Comparison of ENCODE assay signal across 8 mouse cellular contexts in the genomic region with DNA sequence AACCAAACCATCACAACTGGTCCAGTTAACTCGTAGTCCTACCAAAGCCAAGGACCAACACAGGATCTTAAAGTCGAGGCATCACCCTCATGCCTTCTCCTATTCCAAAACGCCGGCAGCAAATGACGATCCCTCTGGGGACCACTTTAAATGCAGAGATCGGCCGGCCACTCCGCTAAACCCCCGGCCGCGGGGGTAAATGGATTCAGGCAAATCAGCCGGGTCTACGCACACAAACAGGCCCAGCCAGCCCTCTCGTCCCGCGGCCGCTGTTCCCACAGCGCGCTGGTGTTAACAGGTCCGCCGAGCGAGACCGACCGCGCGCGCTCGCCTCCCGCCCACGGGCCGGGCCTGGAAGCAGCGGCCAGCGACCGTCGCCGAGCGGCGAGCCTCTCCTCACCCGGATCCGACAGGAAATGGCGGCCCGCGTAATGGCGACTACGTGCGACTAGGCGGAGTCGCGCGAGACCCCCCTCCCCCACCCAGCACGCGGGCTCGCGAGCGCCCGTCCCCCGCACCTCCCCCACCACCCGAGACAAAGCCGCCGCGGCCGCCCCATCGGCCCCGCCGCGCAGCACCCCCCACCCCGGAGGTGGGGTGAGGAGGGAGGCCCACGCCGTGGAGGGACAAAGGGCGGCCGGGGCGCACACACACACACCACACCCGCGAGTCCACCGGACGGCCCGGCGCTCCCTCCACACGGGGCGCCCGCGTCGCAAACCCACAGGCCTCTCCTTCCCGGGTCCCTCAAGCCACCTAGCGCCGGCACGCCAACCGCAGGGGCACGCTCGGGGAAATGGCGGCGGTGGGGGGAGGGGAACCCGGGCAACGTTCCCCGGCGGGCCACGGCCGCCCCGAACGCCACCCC. TPM values are rescaled to one million over a fixed set of nuclear protein-coding genes. Genes with fewer than 3 reads are reported as not detected.
DNase-seq lines count a peak whose midpoint lies in the region; ATAC-seq and TF ChIP-seq lines count a peak whose summit lies in the region.

No protein-coding gene starts in this region.

- H3K27me3 ChIP-seq in embryonic facial prominence, embryonic 11.5 days (ENCODE audit: control insufficient read depth, insufficient read depth, low read length) = no peaks in the 10 kb centered on the region
- no peaks in the 10 kb centered on the region for H3K27me3 ChIP-seq in limb, embryonic 14.5 days (ENCODE audit: control insufficient read depth, insufficient read depth, low read length)
- no peaks in the 10 kb centered on the region for H3K27me3 ChIP-seq in midbrain, embryonic 15.5 days (replicated peaks)

- H3K4me2 ChIP-seq in embryonic facial prominence, embryonic 11.5 days (ENCODE audit: low read depth, low read length) = peak overlapping the region; percentile 69
- H3K4me2 ChIP-seq in limb, embryonic 14.5 days (replicated peaks; ENCODE audit: low read depth, low read length, severe bottlenecking) = peak overlapping the region; percentile 82
- peak overlapping the region; percentile 86 for H3K4me2 ChIP-seq in midbrain, embryonic 15.5 days

- no peak for TF ChIP-seq POLR2A in limb, embryonic 14.5 days (IDR thresholded peaks at IDR 0.05; ENCODE audit: borderline replicate concordance, extremely low read depth, insufficient read depth, insufficient read length)

- H3K9ac ChIP-seq in embryonic facial prominence, embryonic 11.5 days (replicated peaks; ENCODE audit: low read length) = peak overlapping the region; percentile 99
- peak overlapping the region; percentile 100 for H3K9ac ChIP-seq in limb, embryonic 14.5 days (ENCODE audit: low read depth, low read length, severe bottlenecking)
- peak overlapping the region; percentile 99 for H3K9ac ChIP-seq in midbrain, embryonic 15.5 days

- under 1% methylated on average over 63 of the region's 100 CpGs for WGBS in embryonic facial prominence, embryonic 11.5 days
- 1% methylated on average over 37 of the region's 100 CpGs for WGBS in limb, embryonic 14.5 days
- WGBS in midbrain, embryonic 15.5 days = under 1% methylated on average over 92 of the region's 100 CpGs

- peaks cover 7% of the 10 kb centered on the region for H3K36me3 ChIP-seq in embryonic facial prominence, embryonic 11.5 days (replicated peaks; ENCODE audit: control insufficient read depth, insufficient read depth, low read depth, low read length)
- H3K36me3 ChIP-seq in limb, embryonic 14.5 days (ENCODE audit: control insufficient read depth, insufficient read depth, low read length) = peaks cover 31% of the 10 kb centered on the region
- peaks cover 10% of the 10 kb centered on the region for H3K36me3 ChIP-seq in midbrain, embryonic 15.5 days (replicated peaks)

- H3K9me3 ChIP-seq in embryonic facial prominence, embryonic 11.5 days (replicated peaks; ENCODE audit: control insufficient read depth, low read length) = no peaks in the 10 kb centered on the region
- H3K9me3 ChIP-seq in limb, embryonic 14.5 days (ENCODE audit: control insufficient read depth, low read length) = no peaks in the 10 kb centered on the region
- no peaks in the 10 kb centered on the region for H3K9me3 ChIP-seq in midbrain, embryonic 15.5 days

- no peaks in the 10 kb centered on the region for H3K4me1 ChIP-seq in embryonic facial prominence, embryonic 11.5 days (ENCODE audit: control insufficient read depth, insufficient read depth, low read length)
- H3K4me1 ChIP-seq in limb, embryonic 14.5 days (ENCODE audit: control insufficient read depth, insufficient read depth, low read length) = no peaks in the 10 kb centered on the region
- H3K4me1 ChIP-seq in midbrain, embryonic 15.5 days = peaks cover 7% of the 10 kb centered on the region

- H3K27ac ChIP-seq in embryonic facial prominence, embryonic 11.5 days (replicated peaks; ENCODE audit: low read depth, low read length) = peak overlapping the region; percentile 97
- peak overlapping the region; percentile 99 for H3K27ac ChIP-seq in limb, embryonic 14.5 days (replicated peaks; ENCODE audit: low read depth, low read length)
- H3K27ac ChIP-seq in midbrain, embryonic 15.5 days = peak overlapping the region; percentile 100

- H3K4me3 ChIP-seq in embryonic facial prominence, embryonic 11.5 days (ENCODE audit: low read depth, low read length) = peak overlapping the region; percentile 96
- H3K4me3 ChIP-seq in limb, embryonic 14.5 days (replicated peaks; ENCODE audit: low read length) = peak overlapping the region; percentile 100
- peak overlapping the region; percentile 100 for H3K4me3 ChIP-seq in midbrain, embryonic 15.5 days

- DNase-seq in urinary bladder, postnatal 10 days (ENCODE audit: low spot score) = peak; percentile 21
- no peak for DNase-seq in urinary bladder, adult 2 months (ENCODE audit: low spot score)
- peak; percentile 82 for DNase-seq in embryonic facial prominence, embryonic 11.5 days (ENCODE audit: low spot score)
- DNase-seq in heart, adult 8-10 months (ENCODE audit: low spot score) = peak; percentile 54
- peak; percentile 41 to 65 for DNase-seq in kidney, adult 8-10 months
- peak; percentile 71 for DNase-seq in limb, embryonic 14.5 days (ENCODE audit: low spot score)
- DNase-seq in spleen, adult 12 weeks (ENCODE audit: low spot score) = peak; percentile 64

- peak; percentile 60 for ATAC-seq in embryonic facial prominence, embryonic 11.5 days (replicated peaks; ENCODE audit: insufficient number of reproducible peaks, low FRiP score, low TSS enrichment, low read depth)
- ATAC-seq in limb, embryonic 14.5 days (ENCODE audit: low FRiP score, low read depth) = peak; percentile 23
- peak; percentile 53 for ATAC-seq in midbrain, embryonic 15.5 days (replicated peaks)

RNA-seq across cellular contexts. Expression of a gene that starts 0.7 kb away (rescaled TPM):
- polyA plus RNA-seq in urinary bladder, adult 2 months (2012; rRNA removed) = 15.4 and 15.5 TPM in 2 replicates
- polyA plus RNA-seq in embryonic facial prominence, embryonic 11.5 days (2014; fragmentation: Nextera tagmentation; extraction: Ambion mirVana) = 34.4 and 37.0 TPM in 2 replicates
- total RNA-seq in heart, adult 8-10 months (2022) = 10 to 100 TPM in 1 of 4 experiments, 1 to 10 TPM in 3; 9.0 to 10.5 (median 9.7) TPM
- 14.4 and 15.2 TPM in 2 replicates for polyA plus RNA-seq in limb, embryonic 14.5 days (2012; rRNA removed)
- 23.5 and 24.0 TPM in 2 replicates for polyA plus RNA-seq in limb, embryonic 14.5 days (2014; fragmentation: Nextera tagmentation; extraction: Ambion mirVana)
- 20.8 and 22.2 TPM in 2 replicates for polyA plus RNA-seq in midbrain, embryonic 15.5 days (2015; fragmentation: Nextera tagmentation; extraction: Ambion mirVana)

RNA-seq across cellular contexts. Expression of a gene that starts 1.8 kb away (rescaled TPM):
- 504 and 577 TPM in 2 replicates for polyA plus RNA-seq in urinary bladder, adult 2 months (2012; rRNA removed)
- 2,512 and 2,650 TPM in 2 replicates for polyA plus RNA-seq in embryonic facial prominence, embryonic 11.5 days (2014; fragmentation: Nextera tagmentation; extraction: Ambion mirVana)
- total RNA-seq in heart, adult 8-10 months (2022) = 100 to 1,000 TPM; 405 to 444 (median 422) TPM
- 816 and 883 TPM in 2 replicates for polyA plus RNA-seq in limb, embryonic 14.5 days (2012; rRNA removed)
- polyA plus RNA-seq in limb, embryonic 14.5 days (2014; fragmentation: Nextera tagmentation; extraction: Ambion mirVana) = 1,312 and 1,461 TPM in 2 replicates
- 1,347 and 1,359 TPM in 2 replicates for polyA plus RNA-seq in midbrain, embryonic 15.5 days (2015; fragmentation: Nextera tagmentation; extraction: Ambion mirVana)

RNA-seq across cellular contexts. Expression of a gene that starts 16.3 kb away (rescaled TPM):
- 22.3 and 24.8 TPM in 2 replicates for polyA plus RNA-seq in urinary bladder, adult 2 months (2012; rRNA removed)
- 24.3 and 24.5 TPM in 2 replicates for polyA plus RNA-seq in embryonic facial prominence, embryonic 11.5 days (2014; fragmentation: Nextera tagmentation; extraction: Ambion mirVana)
- 10 to 100 TPM; 16.5 to 18.1 (median 17.0) TPM for total RNA-seq in heart, adult 8-10 months (2022)
- polyA plus RNA-seq in limb, embryonic 14.5 days (2012; rRNA removed) = 15.3 and 15.7 TPM in 2 replicates
- polyA plus RNA-seq in limb, embryonic 14.5 days (2014; fragmentation: Nextera tagmentation; extraction: Ambion mirVana) = 28.4 and 30.1 TPM in 2 replicates
- polyA plus RNA-seq in midbrain, embryonic 15.5 days (2015; fragmentation: Nextera tagmentation; extraction: Ambion mirVana) = 20.6 and 22.6 TPM in 2 replicates

RNA-seq across cellular contexts. Expression of a gene that starts 42.4 kb away (rescaled TPM):
- polyA plus RNA-seq in urinary bladder, adult 2 months (2012; rRNA removed) = 0.39 and 0.46 TPM in 2 replicates
- polyA plus RNA-seq in embryonic facial prominence, embryonic 11.5 days (2014; fragmentation: Nextera tagmentation; extraction: Ambion mirVana) = 1.2 TPM in 2 replicates
- total RNA-seq in heart, adult 8-10 months (2022) = under 1 TPM in 3 of 4 experiments, not detected in 1; 0.09 to 0.11 (median 0.11) TPM
- polyA plus RNA-seq in limb, embryonic 14.5 days (2012; rRNA removed) = 0.69 and 0.89 TPM in 2 replicates
- polyA plus RNA-seq in limb, embryonic 14.5 days (2014; fragmentation: Nextera tagmentation; extraction: Ambion mirVana) = 0.39 and 0.58 TPM in 2 replicates
- 1.8 and 1.9 TPM in 2 replicates for polyA plus RNA-seq in midbrain, embryonic 15.5 days (2015; fragmentation: Nextera tagmentation; extraction: Ambion mirVana)
